Mouse (Mus musculus) urinary bladder, adult 2 months (tissue): ENCODE measurements around the gene Rp2. TPM values are rescaled to one million over a fixed set of nuclear protein-coding genes. Genes with fewer than 3 reads are reported as not detected.
A peak's percentile ranks its signal among the peaks of the same experiment; 100 is the strongest.

Experiments
- DNase-seq: peaks from one replicate; pipeline ENCODE4 v3.0.0; 2022; ENCODE audit warnings: low spot score
- polyA plus RNA-seq: library from polyadenylated mRNA; depleted of rRNA; stranded (reverse); fragments of >200 nt; gene quantifications from 2 replicates; pipeline ENCODE4 v1.2.3, GENCODE M21; 2012; rRNA removed

Rp2 gene
- polyA plus RNA-seq, 1 experiment, result 15.8 TPM

GRCm38 (mm10) chrX:20425140-20425838 lies 61.0 kb downstream of the Rp2 start, which contains the start of gene Jade3:
Gene Jade3 (plus strand): TSS chrX:20425688.
- peak; percentile 57 for DNase-seq

- peak; percentile 27 for DNase-seq
Observed at GRCm38 (mm10) chrX:20425839-20426449, 61.7 kb downstream of the Rp2 start.

Other genes starting within 250 kb of the Rp2 start
- 1.4 and 1.9 TPM in 2 replicates for gene Slc9a7, start 72.7 kb upstream of the Rp2 start, polyA plus RNA-seq
- 6.3 and 7.4 TPM in 2 replicates for gene Jade3, start 61.2 kb downstream of the Rp2 start, polyA plus RNA-seq
- gene Rgn, start 185.3 kb downstream of the Rp2 start, polyA plus RNA-seq, result 0.58 and 0.84 TPM in 2 replicates